Mouse (Mus musculus) intestine, embryonic 15.5 days (tissue): ENCODE data around the gene Smim24. TPM values are rescaled to one million over a fixed set of nuclear protein-coding genes. Genes with fewer than 3 reads are reported as not detected.

ENCODE experiments used
- ATAC-seq: fragments of 200-750 bp; cut with Nextera tagmentation; 2 replicates; pipeline ENCODE4 v1.8.0; 2017; ENCODE audit warnings: moderate TSS enrichment, moderate library complexity
- H3K27ac ChIP-seq: fragments of 300-500 bp; sonication (generic); 2 replicates; pipeline ENCODE4 v1.5.1; 2015; ENCODE audit warnings: mild to moderate bottlenecking, inconsistent platforms
- H3K27me3 ChIP-seq: fragments of 300-500 bp; sonication (generic); replicated peaks from 2 replicates; pipeline ENCODE4 v1.6.1; 2015; ENCODE audit warnings: inconsistent platforms
- H3K36me3 ChIP-seq: fragments of 300-500 bp; sonication (generic); 2 replicates; pipeline ENCODE4 v1.6.1; 2015; ENCODE audit warnings: inconsistent platforms
- H3K4me1 ChIP-seq: fragments of 300-500 bp; sonication (generic); replicated peaks from 2 replicates; pipeline ENCODE4 v1.6.1; 2015; ENCODE audit warnings: inconsistent platforms
- H3K4me2 ChIP-seq: fragments of 300-500 bp; sonication (generic); replicated peaks from 2 replicates; pipeline ENCODE4 v1.6.1; 2015; ENCODE audit warnings: mild to moderate bottlenecking, inconsistent platforms
- H3K4me3 ChIP-seq: fragments of 300-500 bp; sonication (generic); replicated peaks from 2 replicates; pipeline ENCODE4 v1.5.1; 2015; ENCODE audit warnings: inconsistent platforms
- H3K9ac ChIP-seq: fragments of 300-500 bp; sonication (generic); 2 replicates; pipeline ENCODE4 v1.6.1; 2015; ENCODE audit warnings: inconsistent platforms
- H3K9me3 ChIP-seq: fragments of 300-500 bp; sonication (generic); 2 replicates; pipeline ENCODE4 v1.6.1; 2016; ENCODE audit warnings: inconsistent platforms
- whole genome bisulfite sequencing: fragments of 180-500 bp; shearing (Covaris S2); methylation state at CpG from one replicate; pipeline ENCODE4 v1.1.7; 2015; 5-methylcytosine and 5-hydroxymethylcytosine counted together
- polyA plus RNA-seq: library from polyadenylated mRNA; unstranded; fragments of >200 nt; fragmentation: Nextera tagmentation; extraction: Ambion mirVana; gene quantifications from 2 replicates; pipeline ENCODE4 v1.2.1, GENCODE M21; 2015

Gene Smim24
- polyA plus RNA-seq = 235 and 288 TPM in 2 replicates

DNA sequence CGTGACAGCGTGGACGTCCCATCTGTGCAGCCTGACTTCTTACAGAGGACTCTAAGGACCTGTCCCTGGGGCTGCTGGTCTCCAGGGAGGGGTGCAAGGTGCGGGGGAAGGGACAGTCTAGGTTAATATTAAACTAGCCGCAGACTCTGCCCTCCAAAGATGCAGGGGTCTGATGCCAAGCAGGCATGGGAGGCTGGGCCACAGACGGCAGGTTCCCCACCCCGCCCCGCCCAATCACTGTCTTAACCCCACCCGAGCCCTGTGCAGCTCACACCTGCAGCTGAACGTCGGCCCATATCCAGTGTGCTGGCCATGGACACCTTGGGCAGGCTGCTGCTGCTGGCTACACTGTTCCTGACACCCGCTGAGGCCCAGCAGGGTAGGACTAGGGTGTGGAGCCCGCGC is at the start of gene Smim24:
Gene Smim24, plus strand, starts transcription at position 271 of the 405 bp plus-strand sequence.
- Histone ChIP-seq H3K4me3 (peak within 1 kb of the TSS; percentile 46), H3K36me3 (peaks cover 9% of the 10 kb centered on the region), H3K4me1 (peaks cover 20% of the 10 kb centered on the region), H3K27me3 (no peaks in the 10 kb centered on the region), H3K9ac (peak within 1 kb of the TSS; percentile 40), H3K9me3 (no peaks in the 10 kb centered on the region), H3K4me2 (peak within 1 kb of the TSS; percentile 74), H3K27ac (peak within 1 kb of the TSS; percentile 84)
- ATAC-seq = peak; percentile 86
- 44% methylated on average over 14 of the region's 14 CpGs for WGBS

GRCm38 (mm10) chr10:81344421-81345161 is 48.3 kb upstream of the Smim24 start:
- Histone ChIP-seq H3K4me1 (peaks cover 42% of the 10 kb centered on the region), H3K36me3 (0 out of 2 replicates have a peak, but pooled peaks cover 9% of the 10 kb centered on the region), H3K27me3 (peaks cover 13% of the 10 kb centered on the region), H3K9ac (no peak overlapping the region), H3K4me3 (no peak overlapping the region), H3K4me2 (no peak overlapping the region), H3K9me3 (no peaks in the 10 kb centered on the region), H3K27ac (no peak overlapping the region)
- 48% methylated on average over 8 of the region's 8 CpGs for WGBS
- no peak for ATAC-seq

- no peak overlapping the region for H3K27ac ChIP-seq
- H3K4me3 ChIP-seq = no peak overlapping the region
- H3K36me3 ChIP-seq = 0 out of 2 replicates have a peak, but pooled peaks cover 9% of the 10 kb centered on the region
- 85% methylated on average over 4 of the region's 4 CpGs for WGBS
- H3K9me3 ChIP-seq = no peaks in the 10 kb centered on the region
- ATAC-seq = no peak
- peaks cover 13% of the 10 kb centered on the region for H3K27me3 ChIP-seq
- no peak overlapping the region for H3K9ac ChIP-seq
- no peak overlapping the region for H3K4me2 ChIP-seq
- H3K4me1 ChIP-seq = peaks cover 45% of the 10 kb centered on the region
Observed at GRCm38 (mm10) chr10:81345162-81345534, 47.7 kb upstream of the Smim24 start.

DNA sequence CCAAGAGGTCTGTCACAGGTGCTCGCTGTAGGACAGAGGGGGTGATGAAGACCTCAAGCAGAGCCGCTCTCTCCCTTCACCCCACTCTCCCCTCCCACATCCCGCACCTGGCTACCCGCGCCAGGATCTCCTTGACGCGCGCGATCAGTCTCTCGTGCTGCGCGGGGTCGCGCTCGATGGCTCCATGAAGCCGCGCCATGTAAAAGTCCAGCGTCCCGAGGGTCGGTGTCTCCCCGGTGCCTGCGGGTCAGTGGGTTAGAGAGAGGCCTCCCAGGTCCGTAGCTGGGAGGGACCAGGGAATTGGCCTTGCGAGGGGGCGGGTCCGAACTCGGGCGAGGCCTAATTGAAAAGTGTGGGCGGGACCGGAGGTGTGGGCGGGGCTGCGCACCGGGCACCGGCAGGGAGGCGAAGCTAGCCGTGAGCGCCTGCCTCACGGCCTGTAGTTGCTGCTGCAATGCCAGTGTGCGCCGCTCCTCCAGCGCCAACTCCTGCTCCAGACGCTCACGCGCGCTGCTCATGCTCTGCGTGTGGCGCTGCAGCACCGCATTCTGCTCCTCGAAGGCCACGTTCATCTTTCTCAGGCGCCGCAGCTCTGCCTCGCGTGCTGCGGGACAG is 46.3 kb upstream of the Smim24 start:
- peak; percentile 37 for ATAC-seq
- 15% methylated on average over 54 of the region's 55 CpGs for WGBS
- Histone ChIP-seq H3K36me3 (0 out of 2 replicates have a peak, but pooled peaks cover 9% of the 10 kb centered on the region), H3K4me2 (peak overlapping the region; percentile 70), H3K9ac (peak overlapping the region; percentile 35; the same call in 1 of the 2 replicates), H3K4me1 (peaks cover 41% of the 10 kb centered on the region), H3K9me3 (no peaks in the 10 kb centered on the region), H3K27ac (peak overlapping the region; percentile 59; the same call in 1 of the 2 replicates), H3K4me3 (peak overlapping the region; percentile 31), H3K27me3 (peaks cover 13% of the 10 kb centered on the region)

DNA sequence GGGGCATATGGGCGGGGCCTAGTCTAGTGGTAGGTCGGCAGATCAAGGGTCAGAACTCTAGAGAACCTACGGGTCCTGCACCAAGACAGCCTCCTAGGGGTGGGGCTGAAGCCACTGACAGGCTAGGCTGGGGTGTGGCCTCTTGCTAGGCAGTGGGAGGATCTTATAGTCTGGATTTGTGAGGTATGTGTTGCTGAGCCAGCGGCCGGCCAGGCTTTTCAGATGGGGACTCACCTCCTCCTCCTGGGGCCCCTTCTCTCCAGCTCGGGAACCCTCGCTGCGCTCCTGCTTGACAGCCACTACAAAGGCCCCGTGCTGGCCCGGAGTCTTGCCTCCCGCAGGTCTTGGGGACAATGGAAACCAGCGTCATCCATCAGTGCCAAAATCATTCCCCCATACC is 43.7 kb upstream of the Smim24 start:
- H3K9ac ChIP-seq = peak overlapping the region; percentile 82
- H3K4me3 ChIP-seq = peak overlapping the region; percentile 78
- 0 out of 2 replicates have a peak, but pooled peaks cover 9% of the 10 kb centered on the region for H3K36me3 ChIP-seq
- peaks cover 37% of the 10 kb centered on the region for H3K4me1 ChIP-seq
- peak; percentile 35 for ATAC-seq
- peak overlapping the region; percentile 45; the same call in 1 of the 2 replicates for H3K27ac ChIP-seq
- WGBS = 4% methylated on average over 12 of the region's 12 CpGs
- H3K9me3 ChIP-seq = no peaks in the 10 kb centered on the region
- H3K4me2 ChIP-seq = peak overlapping the region; percentile 84
- no peaks in the 10 kb centered on the region; the same call in 1 of the 2 replicates for H3K27me3 ChIP-seq

GRCm38 (mm10) chr10:81349961-81350350 is 42.9 kb upstream of the Smim24 start:
- H3K4me3 ChIP-seq = peak overlapping the region; percentile 78
- H3K4me2 ChIP-seq = peak overlapping the region; percentile 84
- ATAC-seq = no peak; the same call in 1 of the 2 replicates
- peaks cover 37% of the 10 kb centered on the region for H3K4me1 ChIP-seq
- 0 out of 2 replicates have a peak, but pooled peaks cover 9% of the 10 kb centered on the region for H3K36me3 ChIP-seq
- under 1% methylated on average over 29 of the region's 29 CpGs for WGBS
- no peaks in the 10 kb centered on the region for H3K27me3 ChIP-seq
- no peaks in the 10 kb centered on the region for H3K9me3 ChIP-seq
- peak overlapping the region; percentile 82 for H3K9ac ChIP-seq
- H3K27ac ChIP-seq = peak overlapping the region; percentile 77

DNA sequence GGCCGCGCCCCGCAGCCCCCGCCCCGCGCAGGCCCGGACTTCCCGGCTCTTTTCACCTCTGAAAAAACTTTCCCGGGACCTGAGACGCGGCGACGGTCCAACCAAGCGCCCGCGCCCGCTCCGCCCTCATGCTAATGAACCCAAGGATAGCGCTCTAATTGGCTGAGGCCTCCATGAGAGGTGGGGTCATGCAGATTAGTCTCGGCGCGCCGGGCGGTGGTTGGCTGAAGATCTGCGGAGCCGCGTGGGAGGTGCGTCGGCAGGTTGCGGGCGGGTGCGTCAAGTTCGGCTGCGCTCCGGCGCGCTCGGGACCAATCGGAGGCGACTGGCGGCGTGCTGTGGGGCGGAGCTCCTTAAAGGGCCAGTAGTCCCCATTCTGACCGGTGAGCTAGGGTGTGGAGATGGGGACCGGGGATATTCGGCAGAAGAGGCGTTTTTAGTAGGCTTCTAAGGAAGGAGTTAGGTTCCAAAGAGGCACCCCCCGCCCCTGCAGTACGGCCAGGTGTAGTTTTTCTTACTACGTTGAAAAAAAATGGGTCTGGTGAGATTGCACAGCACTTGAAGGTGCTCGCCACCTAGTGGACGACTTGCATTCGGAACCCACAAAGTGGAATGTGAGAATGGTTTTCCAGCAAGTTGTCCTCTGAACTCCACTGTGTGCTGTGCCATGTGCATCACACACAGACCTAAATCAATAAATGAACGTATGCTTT is 42.3 kb upstream of the Smim24 start, which contains the start of gene Hmg20b:
Gene Hmg20b, minus strand, starts transcription at position 130 of the 713 bp plus-strand sequence.
- Histone ChIP-seq H3K27me3 (no peaks in the 10 kb centered on the region), H3K9ac (peak within 1 kb of the TSS; percentile 82), H3K36me3 (0 out of 2 replicates have a peak, but pooled peaks cover 9% of the 10 kb centered on the region), H3K4me2 (peak within 1 kb of the TSS; percentile 84), H3K4me1 (peaks cover 37% of the 10 kb centered on the region), H3K9me3 (no peaks in the 10 kb centered on the region), H3K4me3 (peak within 1 kb of the TSS; percentile 78), H3K27ac (peak within 1 kb of the TSS; percentile 78)
- peak; percentile 93 for ATAC-seq
- under 1% methylated on average over 54 of the region's 54 CpGs for WGBS

- H3K4me1 ChIP-seq = peaks cover 37% of the 10 kb centered on the region
- H3K4me2 ChIP-seq = peak overlapping the region; percentile 35; the same call in 1 of the 2 replicates
- H3K9ac ChIP-seq = no peak overlapping the region; the same call in 1 of the 2 replicates
- ATAC-seq = no peak
- H3K27ac ChIP-seq = peak overlapping the region; percentile 40; the same call in 1 of the 2 replicates
- H3K27me3 ChIP-seq = no peaks in the 10 kb centered on the region
- 0 out of 2 replicates have a peak, but pooled peaks cover 6% of the 10 kb centered on the region for H3K36me3 ChIP-seq
- H3K4me3 ChIP-seq = no peak overlapping the region
- H3K9me3 ChIP-seq = no peaks in the 10 kb centered on the region
- 14% methylated on average over 9 of the region's 9 CpGs for WGBS
Observed at GRCm38 (mm10) chr10:81351678-81352291, 41.1 kb upstream of the Smim24 start.

- 74% methylated on average over 9 of the region's 9 CpGs for WGBS
- H3K27ac ChIP-seq = no peak overlapping the region
- no peaks in the 10 kb centered on the region for H3K9me3 ChIP-seq
- H3K36me3 ChIP-seq = no peaks in the 10 kb centered on the region
- H3K9ac ChIP-seq = peak overlapping the region; percentile 13; the same call in 1 of the 2 replicates
- H3K4me3 ChIP-seq = no peak overlapping the region
- no peaks in the 10 kb centered on the region for H3K27me3 ChIP-seq
- ATAC-seq = no peak
- no peak overlapping the region for H3K4me2 ChIP-seq
- H3K4me1 ChIP-seq = peaks cover 35% of the 10 kb centered on the region
Observed at GRCm38 (mm10) chr10:81354738-81355477, 37.9 kb upstream of the Smim24 start.

GRCm38 (mm10) chr10:81355533-81355932 is 37.3 kb upstream of the Smim24 start:
- Histone ChIP-seq H3K4me2 (no peak overlapping the region), H3K36me3 (no peaks in the 10 kb centered on the region), H3K27me3 (no peaks in the 10 kb centered on the region), H3K9me3 (no peaks in the 10 kb centered on the region), H3K4me1 (peaks cover 38% of the 10 kb centered on the region), H3K4me3 (no peak overlapping the region), H3K9ac (no peak overlapping the region), H3K27ac (no peak overlapping the region)
- no peak for ATAC-seq
- WGBS = 88% methylated on average over 4 of the region's 4 CpGs
